Mouse (Mus musculus) mesoderm, embryonic 11.5 days (tissue): Measurements from ENCODE around the gene Oog1.
"Not testable (repeated sequence)": the region's sequence is repeated elsewhere in the genome, so short reads cannot be mapped to it uniquely, and the experiment has no call there.

ENCODE experiments used
- DNase-seq: peaks from one replicate; pipeline ENCODE4 v3.0.0-alpha.2; 2012; ENCODE audit warnings: low read depth, low spot score

Oog1 gene

GRCm38 (mm10) chr12:87602388-87602787, at the start of gene Oog1:
Gene Oog1 (plus strand): TSS chr12:87602688.
- DNase-seq = not testable (repeated sequence)

GRCm38 (mm10) chr12:87601388-87601787, 1.1 kb upstream of the Oog1 start:
- DNase-seq = peak; percentile 1

GRCm38 (mm10) chr12:87618569-87618968, 16.1 kb downstream of the Oog1 start, which contains the start of gene Gm4027:
Gene Gm4027 (plus strand): TSS chr12:87618869.
- DNase-seq = not testable (repeated sequence)

GRCm38 (mm10) chr12:87644520-87644919, 42.0 kb downstream of the Oog1 start, which contains the start of gene Gm16381:
Gene Gm16381 (minus strand): TSS chr12:87644620.
- DNase-seq = not testable (repeated sequence)

- not testable (repeated sequence) for DNase-seq
These were observed 50.6 kb downstream of the Oog1 start for GRCm38 (mm10) chr12:87652916-87653703.
